Mouse (Mus musculus) midbrain, embryonic 13.5 days (tissue): Measurements from ENCODE around the gene Rps15. TPM values are rescaled to one million over a fixed set of nuclear protein-coding genes. Genes with fewer than 3 reads are reported as not detected.
A peak's percentile ranks its signal among the peaks of the same experiment; 100 is the strongest.

ENCODE experiments used
- ATAC-seq: fragments of 200-750 bp; cut with Nextera tagmentation; 2 replicates; pipeline ENCODE4 v1.8.0; 2017; ENCODE audit warnings: mild to moderate bottlenecking, moderate TSS enrichment, moderate library complexity
- H3K27ac ChIP-seq: fragments of 300-500 bp; sonication (generic); 2 replicates; pipeline ENCODE4 v1.5.1; 2015; ENCODE audit warnings: inconsistent platforms, mild to moderate bottlenecking, moderate library complexity
- H3K27me3 ChIP-seq: fragments of 300-500 bp; sonication (generic); 2 replicates; pipeline ENCODE4 v1.6.1; 2015; ENCODE audit warnings: mild to moderate bottlenecking, inconsistent platforms
- H3K36me3 ChIP-seq: fragments of 300-500 bp; sonication (generic); 2 replicates; pipeline ENCODE4 v1.6.1; 2015; ENCODE audit warnings: mild to moderate bottlenecking, inconsistent platforms
- H3K4me1 ChIP-seq: fragments of 300-500 bp; sonication (generic); replicated peaks from 2 replicates; pipeline ENCODE4 v1.6.1; 2015; ENCODE audit warnings: inconsistent platforms
- H3K4me2 ChIP-seq: fragments of 300-500 bp; sonication (generic); replicated peaks from 2 replicates; pipeline ENCODE4 v1.6.1; 2015; ENCODE audit warnings: moderate library complexity, mild to moderate bottlenecking, inconsistent platforms
- H3K4me3 ChIP-seq: fragments of 300-500 bp; sonication (generic); replicated peaks from 2 replicates; pipeline ENCODE4 v1.5.1; 2015; ENCODE audit warnings: mild to moderate bottlenecking, inconsistent platforms
- H3K9ac ChIP-seq: fragments of 300-500 bp; sonication (generic); replicated peaks from 2 replicates; pipeline ENCODE4 v1.6.1; 2015; ENCODE audit warnings: mild to moderate bottlenecking, inconsistent platforms
- H3K9me3 ChIP-seq: fragments of 300-500 bp; sonication (generic); 2 replicates; pipeline ENCODE4 v1.6.1; 2016; ENCODE audit warnings: mild to moderate bottlenecking, inconsistent platforms
- WGBS: fragments of 180-500 bp; shearing (Covaris S2); methylation state at CpG from one replicate; pipeline ENCODE4 v1.1.7; 2015; 5-methylcytosine and 5-hydroxymethylcytosine counted together
- polyA plus RNA-seq: library from polyadenylated mRNA; unstranded; fragments of >200 nt; fragmentation: Nextera tagmentation; extraction: Ambion mirVana; gene quantifications from 2 replicates; pipeline ENCODE4 v1.2.1, GENCODE M21; 2015

Gene Rps15
- polyA plus RNA-seq, 1 experiment from 2014 or later = 631 TPM

DNA sequence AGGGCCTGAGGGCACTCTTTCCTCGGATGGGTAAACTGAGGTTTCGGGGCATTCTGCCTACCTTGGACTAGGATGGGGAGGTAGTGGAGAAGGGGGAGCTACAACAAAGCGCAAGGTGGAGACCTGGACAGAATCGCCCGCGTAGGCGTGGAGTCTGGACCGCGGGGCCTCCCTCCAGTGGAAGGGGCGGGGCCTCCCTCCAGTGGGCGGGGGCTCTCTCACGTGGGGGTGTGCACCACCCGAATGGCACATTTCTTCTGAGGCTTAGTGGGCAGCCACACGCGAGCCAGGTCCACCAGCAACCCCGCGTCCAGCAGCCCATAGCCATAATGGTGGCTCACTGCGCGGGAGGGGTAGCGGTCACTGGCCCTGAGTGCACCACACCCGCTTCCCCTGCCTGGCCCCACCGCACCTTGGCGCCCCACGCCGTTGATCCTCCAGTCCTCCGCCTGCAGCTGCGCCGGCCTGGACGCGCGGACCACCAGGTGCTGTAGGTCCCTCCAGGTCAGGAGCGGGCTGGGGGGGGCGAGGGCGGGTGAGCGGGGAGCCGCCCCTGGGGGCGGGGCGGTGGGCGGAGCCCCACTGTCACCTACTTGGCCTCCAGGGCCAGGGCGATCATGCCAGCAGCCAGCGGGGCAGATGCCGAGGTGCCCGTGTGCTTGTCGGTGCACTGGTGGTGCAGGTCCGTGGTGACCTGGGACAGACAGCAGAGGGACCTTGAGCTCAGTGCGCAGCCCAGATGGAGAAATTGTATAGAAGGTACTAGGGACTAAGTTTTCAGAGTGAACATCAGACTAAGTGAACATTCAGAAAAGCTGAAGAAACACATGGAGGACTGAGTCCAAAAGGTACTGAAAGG is 31.2 kb downstream of the Rps15 start:
- Histone ChIP-seq H3K4me2 (peak overlapping the region; percentile 80), H3K27me3 (peaks cover 19% of the 10 kb centered on the region; the same call in 1 of the 2 replicates), H3K27ac (no peak overlapping the region), H3K9ac (peak overlapping the region; percentile 61), H3K9me3 (no peaks in the 10 kb centered on the region), H3K4me3 (peak overlapping the region; percentile 45), H3K36me3 (peaks cover 8% of the 10 kb centered on the region), H3K4me1 (peaks cover 29% of the 10 kb centered on the region)
- under 1% methylated on average over 46 of the region's 46 CpGs for WGBS
- ATAC-seq = peak; percentile 22; the same call in 1 of the 2 replicates

DNA sequence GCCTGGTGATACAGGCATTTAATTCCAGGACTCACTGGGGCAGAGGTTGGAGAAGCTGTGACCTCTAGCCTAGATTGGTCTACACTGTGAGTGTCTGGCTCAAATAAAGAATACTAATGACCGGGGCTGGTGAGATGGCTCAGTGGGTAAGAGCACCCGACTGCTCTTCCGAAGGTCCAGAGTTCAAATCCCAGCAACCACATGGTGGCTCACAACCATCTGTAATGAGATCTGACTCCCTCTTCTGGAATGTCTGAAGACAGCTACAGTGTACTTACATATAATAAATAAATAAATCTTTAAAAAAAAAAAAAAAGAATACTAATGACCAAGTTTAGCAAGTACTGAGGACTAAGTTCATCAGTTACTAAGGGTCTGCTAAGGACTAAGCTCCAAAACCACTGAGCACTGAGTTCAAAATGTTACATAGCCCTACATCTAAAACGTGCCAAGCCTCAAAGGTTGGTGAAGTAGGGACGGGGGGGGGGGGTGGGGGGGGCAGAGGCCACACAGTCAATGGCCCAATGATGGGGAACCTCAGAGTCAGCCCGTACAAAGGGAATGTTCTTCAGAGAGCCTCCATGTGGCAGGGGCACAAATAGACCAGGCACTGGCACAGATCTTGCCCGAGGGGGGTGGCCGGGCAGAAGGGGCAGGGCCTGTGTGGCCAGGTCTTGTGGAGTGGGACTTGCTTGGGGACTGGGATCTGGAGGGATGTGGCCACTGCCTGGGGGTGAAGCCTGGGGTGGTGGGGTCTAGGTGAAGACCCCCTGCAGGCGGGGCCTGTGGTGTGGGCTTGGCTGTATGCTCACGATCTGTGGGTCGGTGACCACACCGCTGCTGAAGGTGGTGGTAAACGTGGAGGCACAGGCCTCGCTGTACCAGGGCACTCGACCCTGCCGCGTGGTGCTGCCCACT is 32.1 kb downstream of the Rps15 start:
- H3K27me3 ChIP-seq = peaks cover 19% of the 10 kb centered on the region; the same call in 1 of the 2 replicates
- peak overlapping the region; percentile 80 for H3K4me2 ChIP-seq
- H3K4me3 ChIP-seq = peak overlapping the region; percentile 45; the same call in 1 of the 2 replicates
- no peaks in the 10 kb centered on the region for H3K36me3 ChIP-seq
- WGBS = 78% methylated on average over 17 of the region's 17 CpGs
- no peak for ATAC-seq
- H3K27ac ChIP-seq = no peak overlapping the region
- H3K9ac ChIP-seq = no peak overlapping the region
- H3K9me3 ChIP-seq = no peaks in the 10 kb centered on the region
- peaks cover 25% of the 10 kb centered on the region for H3K4me1 ChIP-seq

DNA sequence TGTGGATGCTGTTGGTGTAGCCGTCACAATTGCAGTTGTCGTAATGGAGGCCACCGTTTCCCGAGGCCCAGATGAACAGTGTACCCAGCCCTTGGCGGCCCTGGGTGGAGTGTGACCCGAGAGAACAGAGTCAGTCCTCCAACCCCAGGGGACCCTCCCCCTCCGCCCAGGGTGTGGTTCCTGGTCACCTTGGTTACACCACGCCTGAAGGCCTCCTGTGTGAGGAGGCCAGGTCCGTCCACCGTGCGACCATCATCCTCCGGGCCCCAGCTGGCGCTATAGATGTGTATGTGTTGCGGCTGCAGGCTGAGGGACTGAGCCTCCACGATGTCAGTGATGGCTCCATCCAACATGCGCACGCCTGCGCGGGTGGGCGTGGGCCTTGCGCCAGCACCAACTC is 32.8 kb downstream of the Rps15 start:
- WGBS = 84% methylated on average over 21 of the region's 21 CpGs
- H3K36me3 ChIP-seq = no peaks in the 10 kb centered on the region
- H3K9me3 ChIP-seq = no peaks in the 10 kb centered on the region
- peaks cover 20% of the 10 kb centered on the region for H3K4me1 ChIP-seq
- H3K27me3 ChIP-seq = peaks cover 19% of the 10 kb centered on the region; the same call in 1 of the 2 replicates
- H3K4me2 ChIP-seq = no peak overlapping the region
- ATAC-seq = no peak
- H3K27ac ChIP-seq = no peak overlapping the region
- no peak overlapping the region for H3K9ac ChIP-seq
- no peak overlapping the region for H3K4me3 ChIP-seq

DNA sequence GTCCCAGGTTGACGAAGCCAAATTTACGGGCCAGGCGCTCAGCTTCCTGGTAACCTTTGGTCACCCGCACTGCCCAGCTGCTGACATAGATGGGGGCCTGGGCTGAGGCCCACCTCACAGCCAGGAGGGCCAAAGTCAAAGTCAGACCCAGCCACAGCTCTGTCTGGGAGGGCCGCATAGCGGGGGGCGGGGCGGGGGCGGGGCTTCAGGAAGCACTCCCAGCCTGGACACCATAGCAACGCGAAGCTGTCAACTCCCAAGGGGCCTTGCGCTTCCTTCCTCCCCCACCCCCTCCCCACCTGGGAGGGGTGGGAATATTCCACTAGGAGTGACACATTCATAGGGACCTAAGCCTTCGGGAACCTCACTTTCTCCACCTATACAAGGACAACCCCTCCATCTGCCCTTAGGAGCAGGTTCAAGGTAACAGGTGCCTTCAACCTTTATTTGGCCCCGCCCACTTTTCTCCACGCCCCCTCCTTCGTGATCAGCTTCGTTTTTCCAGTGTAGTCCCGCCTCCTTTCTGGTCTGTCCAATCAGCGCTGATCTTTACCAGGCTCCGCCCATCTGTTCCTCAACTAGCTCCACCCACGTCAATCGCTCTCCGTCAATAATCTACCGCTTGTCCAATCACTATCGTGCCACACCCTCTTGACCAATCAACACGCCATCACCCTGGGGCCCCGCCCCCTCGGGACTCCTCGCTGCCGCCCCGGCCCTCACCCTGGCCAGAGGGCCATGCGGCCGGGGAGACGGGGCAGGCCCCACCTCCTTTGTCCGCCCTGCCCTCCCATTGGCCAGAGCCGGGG is 37.2 kb downstream of the Rps15 start, which contains the start of the genes Pcsk4 and Reep6:
Gene Pcsk4 (minus strand): TSS at position 226 of the 809 bp plus-strand sequence.
Gene Reep6 (plus strand): TSS at position 681 of the 809 bp plus-strand sequence.
- H3K27me3 ChIP-seq = peaks cover 23% of the 10 kb centered on the region; the same call in 1 of the 2 replicates
- H3K36me3 ChIP-seq = no peaks in the 10 kb centered on the region
- ATAC-seq = peak; percentile 95
- H3K27ac ChIP-seq = no peak within 1 kb of the TSS
- H3K4me3 ChIP-seq = peak within 1 kb of the TSS; percentile 45
- peak within 1 kb of the TSS; percentile 59 for H3K9ac ChIP-seq
- WGBS = 4% methylated on average over 36 of the region's 36 CpGs
- H3K4me1 ChIP-seq = peaks cover 15% of the 10 kb centered on the region
- H3K4me2 ChIP-seq = peak within 1 kb of the TSS; percentile 72
- no peaks in the 10 kb centered on the region for H3K9me3 ChIP-seq

DNA sequence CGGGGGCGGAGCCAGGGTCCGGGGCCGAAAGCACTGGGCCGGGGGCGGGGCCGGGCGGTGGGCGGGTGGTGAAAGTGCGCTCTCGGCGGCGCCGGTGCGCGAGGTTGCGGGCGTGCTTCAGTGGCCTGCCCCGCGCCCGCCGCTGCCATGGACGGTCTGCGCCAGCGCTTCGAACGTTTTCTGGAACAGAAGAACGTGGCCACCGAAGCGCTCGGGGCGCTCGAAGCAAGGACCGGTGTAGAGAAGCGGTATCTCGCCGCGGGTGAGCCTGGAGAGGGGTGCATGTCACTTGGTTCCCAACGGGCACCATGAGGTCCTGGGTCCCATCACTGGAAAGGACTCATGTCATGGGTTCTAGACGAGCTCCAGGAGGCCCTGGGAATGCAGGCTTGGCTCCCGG is 37.8 kb downstream of the Rps15 start:
- H3K4me2 ChIP-seq = peak overlapping the region; percentile 72
- 1% methylated on average over 41 of the region's 41 CpGs for WGBS

DNA sequence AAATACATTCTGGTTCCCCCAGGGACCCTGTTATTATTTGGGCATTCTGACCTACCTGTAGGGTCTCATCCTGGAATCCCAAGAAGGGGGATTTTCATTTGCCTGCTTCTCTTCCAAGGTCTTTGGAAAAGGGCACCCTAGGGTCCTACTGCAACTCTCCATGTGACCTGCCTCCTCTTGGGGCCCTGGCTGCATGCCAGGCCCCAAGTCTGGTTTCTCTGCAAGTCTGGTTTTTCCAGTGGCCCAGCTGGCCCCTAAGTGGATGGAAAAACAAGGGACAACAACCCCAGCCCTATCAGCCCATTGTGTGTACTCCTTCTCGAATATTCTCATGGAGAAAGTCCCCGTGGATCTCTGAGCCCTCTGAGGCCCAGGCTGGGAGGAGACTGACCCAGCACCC is 38.6 kb downstream of the Rps15 start:
- H3K27ac ChIP-seq = no peak overlapping the region
- WGBS = 66% methylated on average over 2 of the region's 2 CpGs
- H3K4me1 ChIP-seq = peaks cover 15% of the 10 kb centered on the region
- no peak overlapping the region; the same call in 1 of the 2 replicates for H3K4me3 ChIP-seq
- peaks cover 16% of the 10 kb centered on the region; the same call in 1 of the 2 replicates for H3K27me3 ChIP-seq
- no peak overlapping the region for H3K9ac ChIP-seq
- H3K9me3 ChIP-seq = no peaks in the 10 kb centered on the region
- peak overlapping the region; percentile 72 for H3K4me2 ChIP-seq
- ATAC-seq = no peak
- no peaks in the 10 kb centered on the region for H3K36me3 ChIP-seq

More for the DNA sequence above, 37.8 kb downstream of the Rps15 start:
- Histone ChIP-seq H3K27ac (no peak overlapping the region), H3K4me1 (peaks cover 15% of the 10 kb centered on the region), H3K9me3 (no peaks in the 10 kb centered on the region), H3K27me3 (peaks cover 21% of the 10 kb centered on the region; the same call in 1 of the 2 replicates), H3K36me3 (no peaks in the 10 kb centered on the region), H3K4me3 (peak overlapping the region; percentile 45), H3K9ac (peak overlapping the region; percentile 59)
- no peak; the same call in 1 of the 2 replicates for ATAC-seq

DNA sequence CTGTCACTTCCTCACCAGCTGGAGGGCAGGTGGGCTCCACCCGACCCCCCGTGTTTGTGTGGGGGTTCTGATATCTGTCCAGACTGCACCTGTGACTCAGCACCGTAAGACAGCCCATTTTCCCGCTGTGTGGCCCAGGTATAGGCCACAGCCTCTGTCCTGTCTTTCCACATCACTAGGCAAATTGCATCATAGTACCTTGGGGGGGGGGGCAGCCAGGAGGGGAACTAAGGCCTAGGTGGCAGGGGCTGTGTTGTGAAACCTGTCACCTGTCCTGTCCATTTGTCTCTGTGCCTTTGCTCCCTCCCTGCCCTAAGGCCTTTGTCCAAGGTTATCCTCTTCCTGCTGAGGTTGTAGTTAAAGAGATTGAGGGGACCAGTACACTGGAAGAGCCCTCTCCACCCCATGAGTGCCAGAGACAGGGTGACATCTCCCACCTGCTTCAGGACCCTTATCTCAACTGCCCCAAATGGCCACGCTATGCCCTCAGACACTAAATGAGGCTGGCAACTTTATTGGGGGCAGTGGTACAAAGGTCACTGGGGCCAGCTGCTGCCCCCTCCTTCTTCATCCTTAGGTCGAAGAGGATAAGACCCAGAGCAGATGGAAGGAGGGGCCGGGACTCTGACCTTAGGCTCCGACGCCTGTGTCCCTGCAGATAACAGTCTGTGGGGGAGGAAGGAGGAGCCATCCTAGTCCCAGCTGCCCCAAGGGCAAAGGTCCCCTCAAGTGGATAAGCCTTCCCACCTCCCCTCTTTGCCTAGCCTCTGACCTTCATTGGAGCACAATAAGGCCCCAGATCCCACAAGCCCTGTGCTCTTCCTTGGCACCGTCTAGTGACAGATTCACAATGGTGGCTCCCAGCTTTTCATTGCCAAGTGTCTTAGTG is 39.6 kb downstream of the Rps15 start:
- no peak for ATAC-seq
- Histone ChIP-seq H3K4me2 (no peak overlapping the region), H3K4me1 (peaks cover 15% of the 10 kb centered on the region), H3K4me3 (no peak overlapping the region), H3K27me3 (peaks cover 14% of the 10 kb centered on the region; the same call in 1 of the 2 replicates), H3K36me3 (no peaks in the 10 kb centered on the region), H3K9me3 (no peaks in the 10 kb centered on the region), H3K27ac (no peak overlapping the region), H3K9ac (no peak overlapping the region)
- 65% methylated on average over 10 of the region's 10 CpGs for WGBS

DNA sequence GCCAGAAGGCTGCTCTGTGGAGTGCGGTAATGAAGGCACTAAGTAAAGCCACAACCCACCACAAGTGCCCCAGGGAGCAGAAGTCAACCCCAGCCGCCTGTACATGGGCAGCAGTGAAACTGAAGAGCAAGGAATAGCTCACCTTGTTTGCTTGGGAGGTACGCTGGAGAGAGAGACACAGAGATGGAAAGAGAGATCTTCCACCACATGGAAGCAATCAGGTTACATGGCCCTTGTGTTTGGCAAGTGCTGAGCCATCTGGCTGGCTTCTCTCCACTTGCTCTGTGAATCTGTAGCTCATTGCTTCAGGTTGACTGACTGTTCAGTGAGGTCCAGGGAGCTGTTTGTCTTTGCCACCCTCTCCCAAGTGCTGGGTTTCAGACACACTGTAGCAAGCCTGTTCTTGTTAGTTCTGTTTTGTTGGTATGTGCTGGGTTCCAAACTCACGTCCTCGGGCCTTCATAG is 40.3 kb downstream of the Rps15 start:
- Histone ChIP-seq H3K9ac (no peak overlapping the region), H3K27ac (no peak overlapping the region), H3K4me3 (no peak overlapping the region), H3K4me2 (no peak overlapping the region), H3K4me1 (peaks cover 15% of the 10 kb centered on the region), H3K36me3 (no peaks in the 10 kb centered on the region), H3K27me3 (peaks cover 14% of the 10 kb centered on the region; the same call in 1 of the 2 replicates), H3K9me3 (no peaks in the 10 kb centered on the region)
- WGBS = 88% methylated on average over 5 of the region's 5 CpGs
- no peak for ATAC-seq

DNA sequence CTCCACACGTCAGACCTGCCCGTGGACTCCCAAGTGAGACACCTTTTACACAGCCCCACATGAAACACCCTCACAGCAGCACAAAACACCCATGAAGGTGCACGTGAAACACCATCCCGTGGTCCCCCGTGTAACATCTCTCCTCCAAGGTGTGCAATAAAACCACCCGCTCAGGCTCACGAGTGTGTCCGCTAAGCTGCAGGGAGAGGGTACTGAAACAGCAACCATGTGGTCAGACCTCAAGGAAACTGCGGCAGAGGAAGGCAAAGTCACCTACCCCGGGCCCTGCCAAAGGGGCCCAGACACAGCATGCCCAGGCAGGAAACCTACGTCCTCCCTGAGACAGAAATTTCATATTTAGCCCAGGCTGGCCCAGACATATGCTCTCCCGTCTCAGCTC is 44.0 kb downstream of the Rps15 start:
- Histone ChIP-seq H3K27me3 (peaks cover 28% of the 10 kb centered on the region), H3K4me3 (no peak overlapping the region), H3K9me3 (no peaks in the 10 kb centered on the region), H3K27ac (no peak overlapping the region), H3K36me3 (no peaks in the 10 kb centered on the region), H3K9ac (no peak overlapping the region), H3K4me2 (no peak overlapping the region), H3K4me1 (peaks cover 10% of the 10 kb centered on the region; the same call in 1 of the 2 replicates)
- 88% methylated on average over 12 of the region's 12 CpGs for WGBS
- ATAC-seq = no peak
